Mouse (Mus musculus) CH12.LX (cell line): ENCODE measurements at regions not wholly inside any gene's neighbourhood (a gene's known extent, or its start where the extent isn't known, plus 50 kb on each side); places are given as distances from the start of the nearest gene placed in this dataset.

Experiments used
- DNase-seq: peaks from one replicate; pipeline ENCODE4 v3.0.0-alpha.2; 2013; ENCODE audit errors: extremely low read depth
- H3K27ac ChIP-seq: 2 replicates; pipeline ENCODE4 v1.5.1; 2012; ENCODE audit warnings: low read depth, mild to moderate bottlenecking, control low read depth, moderate library complexity; ENCODE audit not compliant: insufficient read depth
- H3K27me3 ChIP-seq: replicated peaks from 2 replicates; pipeline ENCODE3; 2012; ENCODE audit warnings: inconsistent platforms
- H3K36me3 ChIP-seq, 2 experiments: replicated peaks in 1 of 2; 2 replicates each; pipeline versions ENCODE3 to v1.6.1; 2012; ENCODE audit warnings: inconsistent platforms in 1 of 2, low read length in 1 of 2, mild to moderate bottlenecking in 1 of 2, mixed read lengths in 1 of 2, moderate library complexity in 1 of 2; ENCODE audit not compliant: control insufficient read depth in 1 of 2, insufficient read depth in 1 of 2
- H3K4me1 ChIP-seq, 2 experiments: 2 replicates each; pipeline ENCODE4 v1.6.1; 2012; ENCODE audit warnings: inconsistent platforms in 1 of 2, moderate library complexity in 1 of 2; ENCODE audit not compliant: insufficient read depth in 2 of 2, control insufficient read depth in 1 of 2
- H3K4me2 ChIP-seq: 2 replicates; pipeline ENCODE4 v1.6.1; 2012; ENCODE audit warnings: low read depth, mild to moderate bottlenecking, control low read depth; ENCODE audit not compliant: poor library complexity, insufficient read depth, severe bottlenecking
- H3K4me3 ChIP-seq, 3 experiments: fragments of 150-350 bp in 1 of 3; sonication (generic) in 1 of 3; replicated peaks in 1 of 3; 2 replicates each; pipeline versions ENCODE3 to v1.5.1; 2011 to 2012; ENCODE audit warnings: low read depth in 2 of 3, low read length in 2 of 3, mild to moderate bottlenecking in 2 of 3, moderate library complexity in 2 of 3, control low read depth in 1 of 3, improper control_type of control experiment in 1 of 3, inconsistent platforms in 1 of 3, mixed read lengths in 1 of 3; ENCODE audit not compliant: poor library complexity in 1 of 3
- H3K79me2 ChIP-seq: replicated peaks from 2 replicates; pipeline ENCODE4 v1.6.1; 2012; ENCODE audit warnings: mild to moderate bottlenecking, moderate library complexity; ENCODE audit not compliant: control insufficient read depth, poor library complexity, insufficient read depth, severe bottlenecking; ENCODE audit errors: extremely low read depth
- H3K9ac ChIP-seq: 2 replicates; pipeline ENCODE4 v1.6.1; 2012; ENCODE audit warnings: low read depth, mild to moderate bottlenecking, control low read depth, moderate library complexity; ENCODE audit not compliant: insufficient read depth
- H3K9me3 ChIP-seq: replicated peaks from 2 replicates; pipeline ENCODE3; 2012; ENCODE audit warnings: low read length, inconsistent platforms, mixed read lengths
- BHLHE40 ChIP-seq: IDR thresholded peaks from 2 replicates; pipeline ENCODE4 v1.6.1; 2011; ENCODE audit warnings: mild to moderate bottlenecking, low read depth, low read length, improper control_type of control experiment
- CTCF ChIP-seq, 2 experiments: IDR thresholded peaks in 1 of 2; conservative IDR thresholded peaks in 1 of 2; 2 replicates each; pipeline ENCODE4 v1.5.1; 2011 to 2012; ENCODE audit warnings: low read depth in 2 of 2, low read length in 2 of 2, improper control_type of control experiment in 1 of 2, inconsistent platforms in 1 of 2, mild to moderate bottlenecking in 1 of 2, moderate library complexity in 1 of 2
- E2F4 ChIP-seq: IDR thresholded peaks from 2 replicates; pipeline ENCODE4 v1.6.1; 2011; ENCODE audit warnings: low read depth, low read length, improper control_type of control experiment; ENCODE audit not compliant: insufficient replicate concordance
- ELF1 ChIP-seq: IDR thresholded peaks from 2 replicates; pipeline ENCODE4 v1.6.1; 2014; ENCODE audit warnings: low read depth, mild to moderate bottlenecking, inconsistent platforms, low read length, improper control_type of control experiment
- EP300 ChIP-seq: IDR thresholded peaks from 2 replicates; pipeline ENCODE4 v1.6.1; 2011; ENCODE audit warnings: low read length, improper control_type of control experiment
- ETS1 ChIP-seq: conservative IDR thresholded peaks from 2 replicates; pipeline ENCODE4 v1.6.1; 2012; ENCODE audit warnings: low read depth, mild to moderate bottlenecking, inconsistent platforms, low read length, improper control_type of control experiment, moderate library complexity
- GABPA ChIP-seq: IDR thresholded peaks from 2 replicates; pipeline ENCODE4 v1.6.1; 2012; ENCODE audit warnings: low read depth, low read length, improper control_type of control experiment, inconsistent platforms; ENCODE audit not compliant: insufficient replicate concordance
- IRF4 ChIP-seq: IDR thresholded peaks from 2 replicates; pipeline ENCODE4 v1.6.1; 2014; ENCODE audit warnings: low read depth, mild to moderate bottlenecking, inconsistent platforms, low read length, improper control_type of control experiment
- JUN ChIP-seq: IDR thresholded peaks from 2 replicates; pipeline ENCODE4 v1.6.1; 2011; ENCODE audit warnings: low read depth, mild to moderate bottlenecking, low read length, improper control_type of control experiment, moderate library complexity; ENCODE audit not compliant: insufficient read depth
- JUND ChIP-seq: conservative IDR thresholded peaks from 2 replicates; pipeline ENCODE4 v1.6.1; 2011; ENCODE audit warnings: low read depth, low read length, improper control_type of control experiment
- KAT2A ChIP-seq: IDR thresholded peaks from 2 replicates; pipeline ENCODE4 v1.6.1; 2012; ENCODE audit warnings: low read length, improper control_type of control experiment, inconsistent platforms; ENCODE audit not compliant: insufficient replicate concordance
- MAFK ChIP-seq: IDR thresholded peaks from 2 replicates; pipeline ENCODE4 v1.6.1; 2011; ENCODE audit warnings: low read length, improper control_type of control experiment; ENCODE audit not compliant: insufficient replicate concordance
- MAX ChIP-seq: IDR thresholded peaks from 2 replicates; pipeline ENCODE4 v1.6.1; 2011; ENCODE audit warnings: low read length, improper control_type of control experiment
- MAZ ChIP-seq: IDR thresholded peaks from 2 replicates; pipeline ENCODE4 v1.6.1; 2012; ENCODE audit warnings: low read depth, mild to moderate bottlenecking, inconsistent platforms, low read length, improper control_type of control experiment, moderate library complexity
- MEF2A ChIP-seq: IDR thresholded peaks from 2 replicates; pipeline ENCODE4 v1.6.1; 2014; ENCODE audit warnings: low read depth, mild to moderate bottlenecking, inconsistent platforms, low read length, improper control_type of control experiment, borderline replicate concordance
- MXI1 ChIP-seq: IDR thresholded peaks from 2 replicates; pipeline ENCODE4 v1.6.1; 2011; ENCODE audit warnings: mild to moderate bottlenecking, low read depth, low read length, improper control_type of control experiment
- MYC ChIP-seq: IDR thresholded peaks from 2 replicates; pipeline ENCODE4 v1.6.1; 2011; ENCODE audit warnings: low read depth, mild to moderate bottlenecking, improper control_type of control experiment, low read length
- NRF1 ChIP-seq: IDR thresholded peaks from 2 replicates; pipeline ENCODE4 v1.6.1; 2014; ENCODE audit warnings: low read depth, mild to moderate bottlenecking, inconsistent platforms, low read length, improper control_type of control experiment, moderate library complexity
- PAX5 ChIP-seq: IDR thresholded peaks from 2 replicates; pipeline ENCODE4 v1.6.1; 2012; ENCODE audit warnings: low read length, inconsistent platforms, mixed read lengths
- POLR2A ChIP-seq: IDR thresholded peaks from 2 replicates; pipeline ENCODE4 v1.6.1; 2011; ENCODE audit warnings: low read depth, mild to moderate bottlenecking, improper control_type of control experiment, low read length
- POLR2AphosphoS2 ChIP-seq: IDR thresholded peaks from 2 replicates; pipeline ENCODE4 v1.6.1; 2011; ENCODE audit warnings: low read depth, low read length, improper control_type of control experiment
- RAD21 ChIP-seq: IDR thresholded peaks from 2 replicates; pipeline ENCODE4 v1.6.1; 2011; ENCODE audit warnings: low read depth, mild to moderate bottlenecking, low read length, improper control_type of control experiment, moderate library complexity
- SIN3A ChIP-seq: IDR thresholded peaks from 2 replicates; pipeline ENCODE4 v1.6.1; 2012; ENCODE audit warnings: low read length, improper control_type of control experiment, inconsistent platforms
- UBTF ChIP-seq: IDR thresholded peaks from 2 replicates; pipeline ENCODE4 v1.6.1; 2012; ENCODE audit warnings: low read depth, mild to moderate bottlenecking, inconsistent platforms, low read length, improper control_type of control experiment, moderate library complexity
- USF1 ChIP-seq: IDR thresholded peaks from 2 replicates; pipeline ENCODE4 v1.6.1; 2014; ENCODE audit warnings: low read depth, mild to moderate bottlenecking, inconsistent platforms, low read length, improper control_type of control experiment
- ZKSCAN1 ChIP-seq: IDR thresholded peaks from 2 replicates; pipeline ENCODE4 v1.6.1; 2012; ENCODE audit warnings: low read depth, inconsistent platforms, low read length, improper control_type of control experiment, borderline replicate concordance
- ZMIZ1 ChIP-seq: IDR thresholded peaks from 2 replicates; pipeline ENCODE4 v1.6.1; 2012; ENCODE audit warnings: low read depth, mild to moderate bottlenecking, inconsistent platforms, low read length, improper control_type of control experiment
- ZNF384 ChIP-seq: IDR thresholded peaks from 2 replicates; pipeline ENCODE4 v1.6.1; 2012; ENCODE audit warnings: low read depth, low read length, improper control_type of control experiment, inconsistent platforms
- dilution Hi-C: fragments of 300-500 bp; cut with MboI; formaldehyde crosslinking; loops from 2 replicates; pipeline ENCODE4 v1.14.3; 2020; ENCODE audit warnings: low sequenced_read_pairs; ENCODE audit not compliant: extremely low pct_unique_long_range_greater_than_20kb, extremely low pct_ligation_motif_present
- in situ Hi-C: fragments of 300-500 bp; cut with MboI; formaldehyde crosslinking; loops from 3 replicates; pipeline ENCODE4 v1.14.3; 2019; ENCODE audit warnings: low sequenced_read_pairs, low pct_ligation_motif_present, low pct_unique_long_range_greater_than_20kb, mixed read lengths

DNA sequence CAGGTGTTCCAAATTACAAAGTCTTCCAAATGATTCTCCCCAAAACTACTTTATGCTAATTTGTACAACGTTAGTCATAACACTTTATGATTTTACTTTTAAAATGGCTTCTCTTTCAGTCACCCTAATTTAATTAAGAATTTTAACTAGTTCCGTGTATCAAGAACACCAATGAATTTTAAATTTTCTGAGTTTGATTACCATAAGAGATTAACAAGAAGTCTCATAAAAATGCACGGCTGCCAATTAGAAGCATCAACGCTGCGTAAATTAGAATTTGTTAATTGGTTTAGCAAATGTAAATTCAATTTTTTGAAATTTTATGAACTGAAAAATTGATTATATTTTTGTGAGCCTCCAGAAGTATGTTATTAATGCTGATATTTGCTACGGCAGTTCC lies 54.1 kb upstream of the Tmem26 start (continued):
- no peak for TF ChIP-seq ELF1

DNA sequence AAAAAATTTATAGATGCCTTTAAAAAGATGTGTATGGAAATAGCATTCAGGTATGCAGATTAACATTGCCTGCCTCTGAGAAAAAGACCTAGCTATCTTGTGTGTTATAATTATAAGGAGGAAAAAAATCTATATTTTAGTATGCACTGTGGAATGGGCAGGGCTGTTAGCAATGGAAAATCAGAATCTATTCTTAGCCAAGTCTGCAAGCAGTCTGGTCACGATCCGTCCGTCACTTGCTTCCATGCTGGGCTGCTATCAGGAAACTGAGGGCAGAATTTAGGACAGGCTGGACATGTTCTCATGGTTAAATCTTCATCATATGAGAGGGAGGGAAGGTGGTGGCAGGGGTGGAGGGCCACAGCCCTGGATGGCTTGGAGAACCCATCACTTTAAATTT lies 53.5 kb upstream of the Tmem26 start:
- Histone ChIP-seq H3K36me3 (no peaks in the 10 kb centered on the region), H3K27me3 (no peaks in the 10 kb centered on the region), H3K4me3 (no peak overlapping the region), H3K9ac (no peak overlapping the region), H3K4me1 (peaks cover 0 to 5% of the 10 kb centered on the region in 2 experiments; a peak in 2 of 4 replicates), H3K79me2 (no peaks in the 10 kb centered on the region), H3K4me2 (no peak overlapping the region), H3K27ac (no peak overlapping the region), H3K9me3 (no peaks in the 10 kb centered on the region)
- TF ChIP-seq MEF2A (no peak), POLR2A (no peak), CTCF (conservative IDR thresholded peaks at IDR 0.05 in 1 of 2, IDR thresholded peaks at IDR 0.05 in 1 of 2; ENCODE audit: low read depth in 2 of 2, low read length in 2 of 2) (no peak), JUN (no peak), NRF1 (no peak), POLR2AphosphoS2 (no peak), ELF1 (no peak), MAX (no peak), IRF4 (no peak), E2F4 (no peak), MYC (no peak), ZKSCAN1 (no peak), USF1 (no peak), MXI1 (no peak), GABPA (no peak), ZMIZ1 (no peak), BHLHE40 (no peak), JUND (no peak), MAFK (no peak)
- no peak for DNase-seq
- dilution Hi-C loops (no loop called here), in situ Hi-C loops (no loop called here)

DNA sequence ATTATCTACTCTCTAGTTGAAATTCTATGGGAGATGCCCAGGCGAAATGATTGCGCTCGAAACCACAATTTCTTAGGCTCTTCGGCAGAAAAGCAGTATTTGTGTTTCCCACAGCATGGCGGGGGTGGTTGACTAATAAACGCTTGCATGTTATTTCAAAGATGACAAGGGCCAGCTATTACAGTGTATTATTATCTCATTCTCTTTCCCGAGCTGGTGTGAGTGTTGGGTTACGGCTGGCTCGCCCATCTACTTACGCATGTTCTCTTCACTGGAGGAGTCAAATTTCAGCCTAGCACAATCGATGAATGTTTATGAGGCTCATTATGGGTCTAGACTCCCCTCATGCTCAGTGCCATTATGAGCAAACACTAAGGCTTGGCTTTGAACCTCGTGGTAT lies 51.2 kb upstream of the Tmem26 start:
- no peak overlapping the region for H3K4me2 ChIP-seq
- H3K27ac ChIP-seq = no peak overlapping the region
- no peaks in the 10 kb centered on the region for H3K9me3 ChIP-seq
- H3K4me1 ChIP-seq = peaks cover 0 to 5% of the 10 kb centered on the region in 2 experiments; a peak in 2 of 4 replicates
- no peaks in the 10 kb centered on the region for H3K79me2 ChIP-seq
- H3K27me3 ChIP-seq = no peaks in the 10 kb centered on the region
- H3K9ac ChIP-seq = no peak overlapping the region
- H3K36me3 ChIP-seq = no peaks in the 10 kb centered on the region
- DNase-seq = no peak
- in situ Hi-C loops (no loop called here), dilution Hi-C loops (no loop called here)
- no peak for TF ChIP-seq UBTF
- no peak for TF ChIP-seq MAZ
- no peak for TF ChIP-seq PAX5
- TF ChIP-seq ZNF384 = no peak
- TF ChIP-seq JUN = no peak
- no peak for TF ChIP-seq E2F4
- TF ChIP-seq MAX = no peak
- TF ChIP-seq RAD21 = no peak
- no peak for TF ChIP-seq KAT2A
- TF ChIP-seq SIN3A = no peak
- TF ChIP-seq EP300 = no peak
- no peak for TF ChIP-seq ETS1
- H3K4me3 ChIP-seq = no peak overlapping the region
